Mouse (Mus musculus) thymus, postnatal 10 days (tissue): ENCODE measurements around the gene Ddr2.
"Not testable (repeated sequence)": the region's sequence is repeated elsewhere in the genome, so short reads cannot be mapped to it uniquely, and the experiment has no call there.

ENCODE experiments used
- DNase-seq, 2 experiments: peaks; one replicate each; pipeline ENCODE4 v3.0.0; 2021; ENCODE audit warnings: low spot score in 2 of 2

Ddr2 gene

GRCm38 (mm10) chr1:170102814-170103213 is 7.7 kb downstream of the Ddr2 start:
- DNase-seq = not testable (repeated sequence)

DNA sequence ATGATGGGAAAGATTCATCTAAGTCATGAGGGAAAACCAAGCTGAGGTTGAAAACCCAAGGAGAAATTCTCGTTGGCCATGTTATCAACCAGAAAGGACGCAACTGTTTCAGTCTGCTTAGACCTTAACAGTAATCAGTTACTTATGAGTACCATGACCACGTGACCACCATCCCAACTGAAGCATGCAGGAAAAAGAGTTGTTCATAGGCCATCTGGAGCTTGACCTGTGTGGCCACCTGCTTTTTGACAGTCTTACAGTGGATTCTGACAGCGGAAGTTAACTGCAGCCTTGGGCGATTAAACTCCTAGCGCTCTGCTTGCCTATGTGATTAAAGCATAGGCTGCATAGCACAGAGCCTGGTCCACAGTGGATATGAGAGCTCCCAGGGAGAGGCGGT is 23.9 kb downstream of the Ddr2 start:
- DNase-seq = no peak

- no peak for DNase-seq
Measured at GRCm38 (mm10) chr1:170084151-170084796, 26.3 kb downstream of the Ddr2 start.

GRCm38 (mm10) chr1:170080907-170081306 is 29.7 kb downstream of the Ddr2 start:
- no peak for DNase-seq

GRCm38 (mm10) chr1:170079465-170079864 is 31.1 kb downstream of the Ddr2 start:
- no peak for DNase-seq

DNA sequence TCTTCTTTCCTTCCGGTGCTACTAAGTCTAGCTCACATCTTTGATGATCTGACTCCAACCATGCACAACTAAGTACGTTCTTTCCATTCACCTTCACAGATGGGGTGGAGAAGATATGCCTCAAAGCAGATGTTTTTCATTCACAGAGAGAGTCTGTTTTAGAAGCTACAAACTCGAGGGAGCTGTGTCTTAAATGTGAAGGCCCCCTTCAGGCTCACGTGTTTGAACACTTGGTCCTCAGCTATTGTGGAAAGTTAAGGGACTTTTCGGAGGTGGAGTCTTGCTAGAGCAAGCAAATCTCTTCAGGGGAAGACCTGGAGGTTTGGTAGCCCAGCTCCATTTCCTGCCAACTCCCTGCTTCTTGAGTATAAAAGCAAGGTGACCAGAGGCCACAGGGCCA is 34.2 kb downstream of the Ddr2 start:
- DNase-seq = no peak

DNA sequence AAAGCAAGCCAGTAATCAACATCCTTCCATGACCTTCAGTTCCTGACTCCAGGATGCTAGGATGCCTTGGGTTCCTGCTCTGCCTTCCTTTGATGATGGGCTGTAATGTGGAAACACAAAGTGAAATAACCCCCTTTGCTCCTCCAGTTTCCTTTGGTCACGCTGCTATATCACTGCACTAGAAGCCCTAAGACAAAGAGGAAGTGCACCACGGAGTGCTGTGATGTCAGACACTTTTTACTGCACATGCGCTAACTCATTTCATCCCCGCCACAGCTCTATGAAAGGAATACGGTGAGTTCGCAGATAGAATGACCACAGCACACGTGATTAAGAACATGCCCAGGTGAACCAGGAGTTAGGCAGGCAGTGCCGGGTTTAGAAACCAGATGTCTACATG is 36.8 kb downstream of the Ddr2 start:
- DNase-seq = no peak

DNA sequence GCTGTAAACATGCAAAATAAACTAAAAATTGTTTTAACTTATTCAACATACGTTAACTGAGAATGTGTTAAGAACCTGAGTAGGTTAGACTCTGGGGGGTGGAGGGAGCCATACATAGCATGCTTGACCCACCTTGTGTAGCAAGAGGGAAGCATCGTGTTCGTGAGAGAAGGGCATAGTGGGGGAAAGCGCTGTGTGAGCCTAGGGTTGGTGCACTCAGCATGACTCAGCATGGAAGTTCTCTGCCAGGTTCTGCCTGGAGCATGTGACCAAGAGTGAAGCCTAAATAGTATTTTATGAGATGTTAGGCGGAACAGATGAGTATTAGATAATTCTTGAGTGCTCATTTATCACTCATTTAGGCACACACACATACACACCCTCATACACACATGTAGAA is 41.4 kb downstream of the Ddr2 start:
- no peak for DNase-seq

DNA sequence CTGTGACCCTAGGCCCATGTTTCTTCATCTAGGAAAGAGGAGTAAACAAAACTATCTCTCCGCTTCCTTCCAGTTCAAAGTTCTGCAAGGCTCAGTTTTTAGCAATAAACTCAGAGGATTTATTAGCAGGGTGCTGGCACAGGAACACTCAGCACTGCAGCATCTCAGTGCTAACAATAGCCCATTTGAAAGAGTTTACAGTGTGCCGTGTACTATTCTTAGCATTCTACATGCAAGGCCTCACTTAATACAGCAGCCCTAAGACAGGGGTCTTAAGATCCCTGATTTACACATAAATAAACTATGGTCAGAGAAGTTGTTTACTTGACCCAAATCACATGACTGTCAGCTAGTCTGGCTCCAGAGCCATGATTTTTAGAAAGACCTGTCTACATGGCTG is 44.6 kb downstream of the Ddr2 start:
- DNase-seq = no peak

DNA sequence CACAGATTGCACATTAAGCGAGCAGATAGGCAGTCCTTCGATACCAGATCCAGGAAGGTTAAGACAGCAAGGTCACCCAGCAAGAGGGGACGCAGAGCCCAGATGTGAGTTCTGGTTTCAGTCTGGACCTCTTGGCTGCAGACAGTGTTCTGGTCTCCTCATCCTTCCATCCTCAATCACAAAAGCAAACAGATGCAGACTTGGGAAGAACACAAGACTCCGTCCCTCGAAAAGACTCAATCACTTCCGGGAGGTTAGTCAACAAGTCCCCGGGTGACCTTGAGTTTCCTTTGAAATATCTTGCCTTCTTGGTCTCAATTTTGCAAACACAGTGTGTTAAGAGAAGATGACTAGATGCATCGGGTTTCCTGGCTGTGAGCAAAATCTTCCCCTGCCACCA is 45.6 kb downstream of the Ddr2 start:
- DNase-seq = no peak

DNA sequence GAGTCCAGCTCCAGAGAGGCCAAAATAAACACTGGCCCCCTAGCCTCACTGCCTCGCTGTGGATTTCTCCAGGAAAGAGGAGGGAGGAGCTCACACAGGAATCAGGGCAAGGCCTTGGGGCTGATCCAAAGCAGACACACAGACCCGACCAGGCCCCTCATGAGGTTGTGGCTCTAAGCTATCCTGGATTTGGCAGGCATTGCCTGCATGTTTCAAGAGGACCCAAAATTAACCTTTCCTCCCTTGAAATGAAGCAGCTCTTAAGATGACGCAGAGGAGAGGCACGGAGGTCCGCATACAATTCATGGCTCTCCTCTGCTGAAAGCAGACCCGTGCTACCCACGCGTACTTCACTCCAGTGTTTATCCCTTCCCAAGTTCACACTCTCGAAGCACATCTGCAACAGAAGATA is 46.5 kb downstream of the Ddr2 start:
- no peak for DNase-seq

DNA sequence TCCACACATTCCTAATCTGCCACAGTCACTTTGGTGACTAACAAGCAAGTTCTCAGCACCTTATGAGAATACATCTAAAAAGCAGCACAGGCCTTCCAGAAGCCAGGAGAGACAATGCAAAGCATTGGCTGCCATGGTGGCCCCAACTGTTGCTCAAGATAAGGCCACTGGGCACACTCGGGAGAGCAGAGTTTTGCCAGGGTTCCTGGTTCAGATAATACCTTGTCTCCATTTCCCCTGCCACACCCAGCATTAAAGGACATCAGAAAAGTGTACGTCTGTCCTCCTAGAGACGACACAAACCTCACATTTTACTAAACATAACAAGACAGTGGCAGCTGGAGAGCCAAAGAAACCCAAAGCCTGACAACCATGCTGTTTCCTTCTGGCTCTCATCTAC is 50.3 kb downstream of the Ddr2 start:
- no peak for DNase-seq

DNA sequence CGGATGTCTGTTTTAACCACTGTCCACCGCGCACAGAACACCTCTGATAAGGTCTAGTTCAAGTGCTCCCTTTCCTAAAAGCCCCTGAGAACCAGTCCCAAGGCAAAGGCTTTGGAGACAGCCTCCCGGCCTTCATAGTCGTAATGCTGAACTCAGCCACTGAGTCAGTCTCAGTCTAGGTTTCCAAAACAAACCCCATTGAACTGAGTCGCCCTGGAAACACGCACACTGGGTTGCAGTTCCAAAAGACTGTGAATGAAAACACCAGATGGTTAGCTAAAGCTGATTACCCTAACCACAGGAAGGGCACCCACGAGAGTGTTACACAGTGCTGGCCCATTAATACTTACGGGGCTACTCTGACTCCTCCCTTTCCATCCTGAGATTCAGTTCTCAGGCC is 51.2 kb downstream of the Ddr2 start:
- no peak for DNase-seq

- no peak for DNase-seq
Measured at GRCm38 (mm10) chr1:170058051-170058450, 52.5 kb downstream of the Ddr2 start.

GRCm38 (mm10) chr1:170057607-170058006 is 53.0 kb downstream of the Ddr2 start:
- no peak for DNase-seq

- no peak for DNase-seq
Measured at GRCm38 (mm10) chr1:170056921-170057320, 53.6 kb downstream of the Ddr2 start.

- no peak for DNase-seq
Measured at GRCm38 (mm10) chr1:170056214-170056613, 54.3 kb downstream of the Ddr2 start.

DNA sequence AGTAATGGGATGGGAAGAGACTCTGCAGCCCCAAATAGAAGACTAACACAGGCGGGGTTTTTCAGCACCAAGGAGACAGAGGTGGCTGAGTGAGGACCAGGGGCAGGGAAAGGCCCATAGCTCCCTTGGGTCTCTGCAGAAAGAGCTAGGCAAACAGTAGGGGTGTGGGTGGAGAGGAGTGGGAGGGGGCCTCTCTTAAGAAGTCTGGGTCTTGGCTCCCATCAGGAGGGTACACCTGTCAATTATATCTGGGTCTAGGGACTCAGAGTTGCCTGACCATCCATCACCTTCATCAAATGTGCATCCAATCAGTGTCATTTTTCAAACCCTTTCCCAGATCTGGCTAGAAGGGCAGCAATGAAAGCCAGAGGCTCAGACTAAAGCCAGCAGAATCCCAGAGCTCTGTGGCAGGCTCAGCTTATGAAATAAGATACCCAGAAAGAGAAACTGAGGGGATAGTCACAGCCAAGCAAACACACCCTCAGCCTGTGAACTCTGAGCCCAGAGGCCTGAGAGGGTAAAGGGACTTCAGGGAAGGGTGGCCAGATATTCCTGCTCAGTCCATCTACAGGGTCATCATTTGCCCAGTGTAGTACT is 58.0 kb downstream of the Ddr2 start:
- DNase-seq = no peak

DNA sequence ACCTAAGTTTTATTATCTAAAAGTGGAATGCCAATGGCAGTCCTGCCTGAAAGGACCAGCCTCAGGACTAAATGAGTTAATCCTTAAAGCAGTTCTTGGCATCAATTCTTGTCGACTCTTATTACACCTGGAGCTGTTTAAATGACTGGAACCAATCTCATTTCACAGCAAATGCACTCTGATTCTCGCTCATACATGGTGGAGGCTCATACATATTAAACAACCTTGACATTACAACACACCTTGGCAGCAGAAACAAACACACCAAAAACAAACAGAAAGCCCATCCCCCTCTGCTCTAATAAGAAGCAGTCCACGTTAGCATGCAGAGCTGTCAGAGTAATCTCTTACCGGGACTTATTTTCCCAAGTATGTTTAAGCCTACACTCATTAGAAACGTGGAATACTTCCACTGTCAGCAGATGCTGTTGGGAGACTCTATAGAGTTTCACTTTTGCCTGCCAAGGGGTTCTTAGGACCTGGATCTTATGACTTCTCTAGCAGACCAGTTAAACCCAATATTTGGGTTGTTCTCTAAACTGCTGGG is 58.9 kb downstream of the Ddr2 start:
- DNase-seq = no peak

- DNase-seq = no peak
Measured at GRCm38 (mm10) chr1:170048434-170048833, 62.1 kb downstream of the Ddr2 start.

DNA sequence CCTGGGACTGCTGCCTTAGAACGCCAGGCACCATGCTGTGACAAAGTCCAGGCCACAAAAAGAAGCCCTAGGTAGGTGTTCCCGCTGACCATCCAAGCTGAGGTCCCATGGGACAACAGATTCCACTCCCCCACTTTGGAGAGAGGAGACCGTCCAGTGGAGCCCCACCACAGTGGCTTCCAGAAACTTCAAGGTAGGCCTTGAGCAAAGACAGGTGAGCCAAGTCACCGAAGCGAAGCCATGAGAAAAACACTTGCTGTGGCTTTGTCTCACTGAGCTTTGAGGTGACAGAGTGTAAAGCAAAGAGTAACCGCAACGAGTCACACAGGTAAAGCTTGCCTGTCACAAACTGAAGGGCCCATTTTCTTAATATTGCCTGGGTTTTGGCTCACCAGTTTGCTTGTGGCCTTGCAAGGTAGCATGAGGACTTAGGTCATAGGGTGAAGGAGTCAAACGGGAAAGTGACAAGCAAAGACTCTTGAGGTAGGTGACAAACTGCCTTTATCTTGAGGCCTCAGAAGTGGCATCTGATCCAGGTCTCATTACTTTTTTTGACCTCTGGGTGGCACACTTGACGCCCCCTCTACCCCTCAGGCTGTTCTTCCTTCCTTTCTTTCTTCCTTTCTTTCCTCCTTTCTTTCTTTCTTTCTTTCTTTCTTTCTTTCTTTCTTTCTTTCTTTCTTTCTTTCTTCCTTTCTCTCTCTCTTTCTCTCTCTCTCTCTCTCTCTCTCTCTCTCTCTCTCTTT is 65.7 kb downstream of the Ddr2 start:
- DNase-seq = no peak

DNA sequence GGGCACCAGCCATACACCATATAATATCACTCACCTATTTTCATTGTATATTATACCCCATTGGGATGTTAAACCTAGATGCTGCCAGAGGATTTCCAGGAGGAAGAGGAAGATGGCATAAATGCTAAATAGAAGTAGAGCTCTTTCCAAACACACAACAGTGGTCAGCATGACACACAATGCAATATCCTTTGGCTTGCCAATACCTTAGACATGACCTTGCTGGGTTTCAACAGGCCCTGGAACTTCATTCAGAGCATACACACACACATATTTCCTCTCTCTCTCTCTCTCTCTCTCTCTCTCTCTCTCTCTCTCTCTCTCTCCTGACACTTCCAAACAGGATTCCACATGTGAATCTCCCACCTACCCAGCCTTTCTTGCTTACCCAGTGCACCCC is 66.8 kb downstream of the Ddr2 start:
- DNase-seq = no peak

DNA sequence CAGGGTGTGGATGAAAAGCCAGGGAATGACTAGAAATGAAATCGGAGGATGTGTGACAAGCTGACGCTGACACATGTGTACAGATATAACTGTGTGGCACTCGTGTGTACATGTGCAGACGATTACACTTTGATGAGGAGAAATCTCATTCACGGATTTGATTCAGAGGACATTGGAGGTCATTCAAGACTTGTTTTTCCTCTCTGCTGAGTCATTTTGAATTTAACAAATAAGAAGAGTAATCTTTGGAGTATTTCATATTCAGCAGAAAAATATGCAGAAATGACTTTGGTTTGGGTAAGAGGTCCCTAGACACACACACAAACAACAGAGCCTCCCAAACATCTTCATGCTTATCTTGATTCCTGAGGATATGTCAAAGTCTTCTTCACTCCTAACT is 67.6 kb downstream of the Ddr2 start:
- no peak for DNase-seq
